Mouse (Mus musculus) layer of hippocampus, adult 11-12 months (tissue): Measurements from ENCODE around the gene Thrb.

Source experiments
- DNase-seq: peaks from one replicate; pipeline ENCODE4 v3.0.0; 2022; ENCODE audit warnings: low spot score

Gene Thrb

DNA sequence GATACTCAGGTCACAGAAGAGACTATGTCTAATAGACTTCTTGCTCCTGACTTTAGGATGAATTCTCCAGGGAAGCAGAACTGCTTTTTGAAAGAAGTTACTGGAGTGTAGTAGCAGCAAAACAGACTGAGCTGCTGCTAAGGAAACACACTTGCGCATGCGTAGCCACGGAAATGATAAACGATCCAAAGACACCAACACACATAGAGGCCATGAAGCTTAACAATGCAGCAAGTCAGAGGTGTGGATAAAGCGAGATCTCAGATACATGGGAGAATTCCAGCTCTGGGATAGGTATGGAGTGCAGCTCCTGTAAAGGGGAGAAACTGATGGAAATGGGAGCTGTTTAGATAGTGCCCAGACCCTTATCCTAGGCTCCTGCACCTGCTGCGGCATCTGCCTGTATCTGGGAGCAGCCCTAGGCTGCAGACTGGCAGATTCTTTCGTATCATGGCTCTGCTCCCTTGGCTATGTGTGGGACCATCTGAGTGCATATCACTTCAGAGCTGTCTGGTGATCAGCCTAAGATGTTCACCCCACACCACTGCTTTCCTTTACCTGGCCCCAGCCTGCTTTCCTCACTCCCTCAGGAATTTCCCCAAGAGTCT lies 53.3 kb downstream of the Thrb start:
- DNase-seq: peak; percentile 32

DNA sequence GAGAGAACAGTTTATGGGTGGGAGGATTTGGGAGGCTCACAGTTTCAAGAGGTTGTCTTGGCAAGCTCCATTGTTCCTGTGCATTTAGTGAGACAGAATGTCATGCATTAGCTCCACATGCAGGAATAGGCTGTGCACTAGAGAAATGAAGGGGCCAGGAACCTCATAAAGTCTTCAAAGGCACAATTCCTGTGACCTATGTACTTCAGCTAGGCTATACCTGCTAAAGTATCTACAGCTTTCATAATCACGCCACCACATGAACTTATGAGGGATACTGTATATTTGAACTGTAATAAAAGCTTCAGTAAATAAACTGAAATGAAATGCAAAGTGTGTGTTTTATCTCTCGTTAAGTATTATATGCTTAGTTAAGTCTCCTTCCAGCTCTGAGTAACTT lies 59.4 kb downstream of the Thrb start:
- no peak for DNase-seq

DNA sequence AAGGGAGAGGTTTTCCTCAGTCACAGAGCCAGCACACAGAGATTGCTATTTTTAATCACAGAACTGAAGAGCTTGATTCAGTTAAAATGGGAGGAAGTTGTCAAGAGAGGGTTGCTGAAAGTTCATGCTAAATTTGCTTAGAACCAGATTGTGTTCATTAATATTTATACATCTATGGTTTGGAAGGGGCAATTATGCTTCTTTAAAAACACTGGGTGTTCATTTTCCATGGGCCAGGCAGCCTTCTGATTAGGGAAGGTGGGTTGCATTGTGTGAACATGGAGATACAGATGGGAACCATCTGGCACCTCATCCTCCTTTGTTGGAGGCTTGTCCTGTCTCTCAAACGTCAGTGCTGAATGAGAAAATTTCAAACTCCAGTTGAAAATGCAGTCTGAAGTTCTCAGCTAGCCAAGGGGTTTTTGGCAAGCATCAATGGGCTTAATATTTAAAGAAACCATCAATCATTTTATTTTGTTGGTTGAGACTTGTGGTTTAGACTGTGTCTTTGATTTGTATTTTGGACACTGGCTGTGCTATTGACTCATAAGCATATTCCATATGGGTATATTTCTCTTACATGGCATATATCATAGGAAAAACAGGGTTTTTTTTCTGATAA lies 62.9 kb downstream of the Thrb start:
- peak; percentile 64 for DNase-seq

DNA sequence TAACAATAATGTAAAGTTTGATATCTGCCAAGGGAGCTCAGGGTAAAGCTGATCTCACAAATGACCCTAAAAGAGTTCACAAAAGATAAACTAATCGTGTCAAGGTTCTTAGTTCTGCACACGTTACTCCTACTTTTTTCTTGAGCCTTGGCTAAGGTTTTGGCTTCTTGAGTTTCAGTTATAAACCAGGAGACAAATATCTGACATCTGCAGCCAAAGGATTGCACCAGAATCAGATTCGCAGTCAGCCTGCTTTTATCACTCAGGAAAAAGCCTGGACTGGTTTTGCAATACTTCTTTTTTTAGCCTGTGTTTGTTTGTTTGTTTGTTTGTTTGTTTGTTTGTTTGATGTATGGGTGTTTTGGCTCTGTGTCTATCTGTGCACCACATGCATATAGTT lies 64.5 kb downstream of the Thrb start:
- no peak for DNase-seq

DNA sequence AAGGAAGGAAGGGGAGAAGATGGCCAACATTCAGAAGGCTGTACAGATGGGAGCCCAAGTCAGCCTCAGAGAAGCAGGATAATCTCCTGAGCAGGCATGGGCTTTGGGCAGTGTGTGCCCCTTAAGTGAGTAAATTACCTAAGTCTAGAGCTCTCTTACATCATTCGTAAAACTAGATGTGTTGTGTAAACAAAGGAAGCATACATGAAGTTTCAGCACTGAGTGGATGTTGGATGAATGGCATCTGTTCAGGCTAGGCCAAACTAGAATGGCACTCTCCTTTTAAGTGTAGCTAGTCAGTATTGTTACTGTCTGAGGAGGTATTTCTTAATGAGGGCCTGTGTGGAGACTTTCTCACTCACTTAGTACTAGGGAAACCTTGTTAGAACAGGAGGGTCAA lies 66.8 kb downstream of the Thrb start:
- no peak for DNase-seq

DNA sequence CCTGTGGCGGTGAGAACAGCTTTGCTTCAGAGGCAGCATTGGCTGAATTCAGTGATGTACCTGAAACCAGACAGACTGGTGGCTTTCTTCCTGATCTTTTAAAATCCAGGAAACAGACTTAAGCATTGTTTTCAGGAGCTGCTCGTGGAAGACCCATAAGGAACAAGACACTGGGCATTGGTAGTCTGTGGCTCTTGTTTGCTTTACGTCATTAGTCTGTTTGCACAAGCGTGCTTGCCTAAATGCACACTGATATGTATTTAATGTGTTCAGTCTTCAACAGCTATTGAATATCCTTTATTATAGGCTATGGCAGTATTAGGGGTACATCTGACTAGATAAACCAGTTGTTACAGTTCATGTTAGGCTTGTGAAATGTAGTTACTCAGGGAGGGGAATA lies 67.8 kb downstream of the Thrb start:
- DNase-seq: no peak

DNA sequence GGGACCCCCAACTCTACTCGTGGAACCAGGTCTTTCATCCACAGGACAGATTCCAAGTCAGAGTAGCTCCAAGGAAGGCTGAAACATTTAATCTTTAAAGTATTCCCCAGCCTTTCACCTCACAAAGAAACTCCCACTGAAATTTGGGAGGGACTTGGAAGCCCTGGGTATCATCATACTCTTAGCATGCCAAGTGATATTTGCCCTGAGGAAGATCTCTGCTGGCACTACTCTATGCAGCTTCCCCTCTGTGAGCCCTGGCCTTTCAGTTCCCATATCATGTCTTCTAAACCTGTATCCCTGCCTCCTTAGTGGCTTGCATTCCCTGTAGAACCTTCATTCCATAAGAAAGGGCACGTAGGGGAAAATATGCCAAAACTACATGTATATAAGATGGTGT lies 68.8 kb downstream of the Thrb start:
- no peak for DNase-seq

DNA sequence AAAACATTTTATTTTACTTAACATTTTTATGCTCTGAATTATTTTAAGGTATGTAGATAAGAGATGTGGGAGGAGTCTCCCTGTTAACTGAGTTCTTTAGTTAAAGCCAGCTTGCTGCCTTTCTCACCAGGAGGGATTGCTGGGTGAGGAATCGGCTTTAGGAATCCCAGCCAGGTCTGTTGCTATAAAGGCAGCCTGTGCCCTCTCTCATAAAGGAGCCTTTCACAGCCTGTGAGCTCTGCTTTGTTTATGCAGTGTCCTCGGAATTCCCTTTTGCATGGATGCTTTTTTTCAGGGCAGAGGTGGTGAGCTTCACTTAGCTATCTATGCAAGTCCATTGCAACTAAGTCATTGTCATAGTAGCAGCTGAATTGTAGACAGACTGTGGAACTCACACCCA lies 71.0 kb downstream of the Thrb start:
- no peak for DNase-seq

DNA sequence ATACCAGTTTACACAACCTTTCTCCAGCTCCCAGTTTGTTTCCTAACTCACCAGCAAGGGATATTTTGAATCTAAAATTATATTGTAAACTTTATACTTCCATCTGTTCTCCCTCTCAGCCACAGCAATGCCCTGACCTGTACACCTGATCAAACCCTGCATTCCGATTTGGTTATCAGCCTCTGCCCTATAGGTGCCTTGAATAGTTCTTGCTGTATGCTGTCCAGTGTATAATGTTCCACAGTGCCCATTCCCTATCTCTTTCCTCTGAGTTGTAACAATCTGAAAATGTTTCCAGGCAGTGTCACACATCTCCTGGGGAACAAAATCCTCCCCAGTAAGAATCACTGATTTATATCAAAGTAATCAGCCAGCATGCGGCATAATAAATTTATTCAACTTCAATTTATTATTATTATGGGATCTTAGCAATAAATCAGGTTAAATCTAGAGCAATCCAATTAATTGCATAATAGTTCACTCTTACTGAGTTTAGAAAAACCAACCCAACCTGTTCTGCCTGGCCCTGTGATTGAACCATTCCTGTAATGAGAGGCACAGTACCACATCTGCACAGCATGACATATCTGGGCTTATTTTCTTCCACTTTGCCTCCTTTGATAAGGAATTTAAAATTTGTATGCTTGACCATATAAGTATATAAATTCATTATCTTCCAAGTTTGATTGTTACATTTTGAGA lies 73.2 kb downstream of the Thrb start:
- DNase-seq: no peak

DNA sequence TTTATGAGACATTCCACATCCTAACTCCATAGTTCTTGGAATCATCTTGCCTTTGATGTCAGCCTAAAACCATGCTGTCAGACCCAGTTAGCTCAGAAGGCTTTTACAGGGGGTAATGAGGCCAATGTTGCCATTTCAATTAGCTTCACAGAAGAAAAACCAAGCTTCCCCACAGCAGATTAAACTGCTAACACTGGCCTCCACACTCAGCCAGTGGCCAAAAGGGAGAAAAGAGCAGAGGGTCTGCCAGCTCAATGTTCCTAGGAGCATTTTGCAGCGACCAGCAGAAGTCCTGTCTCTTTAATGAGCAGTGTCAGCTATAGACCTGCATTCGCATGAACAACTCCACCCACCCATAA lies 73.7 kb downstream of the Thrb start:
- DNase-seq: no peak

DNA sequence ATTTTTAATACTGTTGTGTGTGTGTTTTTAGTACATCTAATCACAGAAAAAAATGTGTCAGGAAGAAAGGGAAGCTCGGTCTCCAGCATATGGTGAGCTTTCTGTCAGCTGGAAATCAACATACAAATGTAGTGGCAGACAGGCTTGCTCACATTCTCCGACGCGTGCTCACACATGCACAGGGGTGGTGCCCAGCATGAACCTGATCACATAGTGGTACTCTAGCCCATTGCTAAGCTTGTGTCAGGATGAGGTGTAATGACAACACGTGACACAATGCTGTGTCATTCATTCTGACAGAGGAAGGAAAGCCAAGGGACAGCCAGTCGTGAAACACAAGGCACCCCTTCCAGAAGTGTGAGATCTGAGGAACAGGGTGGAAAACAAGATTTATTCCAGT lies 75.4 kb downstream of the Thrb start:
- no peak for DNase-seq

DNA sequence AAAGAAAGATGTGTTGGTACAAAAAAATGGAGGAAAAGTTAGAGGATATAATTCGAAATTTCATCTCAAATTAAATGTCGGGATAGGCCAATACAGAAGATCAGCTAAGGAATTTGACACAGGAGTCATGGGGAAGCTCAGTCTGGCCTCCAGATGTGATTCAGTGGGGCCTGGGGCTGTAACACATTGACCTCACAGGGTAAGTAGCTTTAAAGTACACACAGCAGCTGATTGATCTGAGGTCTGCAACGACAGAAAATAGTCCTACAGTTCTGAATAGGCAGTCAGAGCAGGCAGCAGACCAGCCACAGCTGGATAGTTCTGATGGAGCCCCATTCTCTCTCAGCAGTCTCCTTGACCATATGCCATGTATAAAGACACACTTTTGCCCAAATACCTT lies 80.8 kb downstream of the Thrb start:
- no peak for DNase-seq

DNA sequence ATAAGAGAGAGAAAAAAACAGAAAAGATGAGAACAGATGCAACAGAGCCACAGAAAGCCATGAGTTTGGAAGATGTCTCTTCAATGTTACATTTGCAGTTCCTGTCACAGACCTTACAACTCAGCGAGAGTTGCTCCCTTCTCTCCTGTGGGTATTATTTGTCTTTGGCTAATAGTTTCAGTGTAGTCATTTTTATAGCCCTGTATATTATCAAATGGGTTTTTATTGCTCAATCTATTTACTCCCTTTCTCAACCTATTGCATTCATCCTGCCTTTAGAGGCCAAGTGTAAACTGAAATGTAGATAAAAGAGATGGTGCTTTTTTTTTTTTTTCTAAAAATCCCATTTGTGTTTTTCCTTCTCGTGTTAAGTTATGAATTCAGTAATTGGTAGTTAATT lies 82.2 kb downstream of the Thrb start:
- no peak for DNase-seq

DNA sequence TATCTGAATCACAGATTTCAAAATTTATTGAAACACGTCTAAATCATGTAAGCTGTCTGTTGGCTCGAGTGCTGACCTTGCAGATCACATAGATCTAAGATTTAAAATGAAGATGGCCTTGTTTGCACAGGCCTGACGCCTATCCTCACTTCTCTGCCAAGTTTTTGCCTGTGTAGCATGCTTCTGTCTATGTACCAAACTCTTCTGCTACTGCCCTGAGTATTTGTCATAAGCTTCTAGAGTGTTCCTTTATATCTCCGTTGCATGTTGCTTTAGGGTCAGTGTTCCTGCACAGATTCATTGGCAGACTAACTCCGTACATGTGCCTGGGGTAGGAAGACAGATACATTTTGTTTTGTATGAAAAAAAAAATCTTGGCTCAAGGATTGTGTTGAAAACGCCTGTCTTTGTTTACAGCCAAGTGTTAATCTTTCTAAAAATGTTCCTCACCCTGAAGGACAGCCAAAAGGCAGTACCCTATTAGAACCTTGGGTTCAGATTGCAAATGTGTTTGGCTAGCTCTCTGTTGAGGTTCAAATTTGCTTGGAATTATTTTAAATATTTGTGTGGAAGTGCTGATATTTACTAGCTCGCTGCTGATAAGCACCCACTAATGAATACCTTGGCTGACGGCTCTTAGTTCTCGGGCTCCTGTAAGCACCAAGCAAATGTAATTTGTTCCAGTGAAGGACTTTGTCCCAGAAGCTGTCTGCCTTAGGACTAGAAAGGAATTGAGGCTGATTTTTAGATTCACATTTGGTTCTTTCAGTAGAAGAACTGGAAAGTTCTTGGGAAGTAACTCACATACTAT lies 83.0 kb downstream of the Thrb start:
- no peak for DNase-seq

DNA sequence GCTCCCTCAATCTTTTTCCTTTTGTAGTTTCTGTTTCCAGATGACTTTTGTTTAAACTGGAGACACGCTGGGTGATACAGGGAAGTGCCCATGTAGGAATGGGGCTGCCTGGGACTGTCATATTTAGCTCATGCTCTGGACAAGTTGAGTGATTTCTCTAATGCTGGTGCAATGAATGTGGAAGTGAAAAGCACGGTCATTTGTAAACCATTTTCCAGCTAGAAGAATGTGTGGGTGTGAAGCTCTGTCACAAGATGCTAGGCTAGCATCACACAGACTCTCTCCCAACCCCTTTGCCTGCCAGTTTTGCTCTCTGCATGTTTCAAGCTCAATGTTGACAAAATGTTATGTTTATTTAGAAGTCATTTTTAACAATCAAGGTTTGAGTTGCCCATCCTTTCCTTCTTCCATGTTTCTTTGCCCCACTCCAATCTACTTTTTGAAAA lies 83.7 kb downstream of the Thrb start:
- no peak for DNase-seq

DNA sequence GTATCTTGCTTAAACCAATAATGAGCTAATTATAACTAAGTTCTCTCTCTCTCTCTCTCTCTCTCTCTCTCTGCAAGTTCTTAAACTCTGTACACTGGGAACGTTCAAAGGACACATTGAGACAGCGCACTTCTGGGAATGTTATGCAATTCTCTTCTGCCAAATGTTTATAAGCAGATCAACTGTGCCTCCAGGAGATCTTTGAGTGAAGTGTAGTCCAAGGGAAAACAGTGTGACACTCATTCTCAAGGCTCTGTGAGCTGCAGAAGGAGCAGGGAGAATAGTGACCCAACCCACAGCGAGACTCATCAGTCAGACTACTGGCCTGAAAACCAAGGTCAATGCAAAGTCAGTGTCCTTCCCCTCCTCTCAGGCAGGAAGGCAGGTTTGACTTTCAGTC lies 87.9 kb downstream of the Thrb start:
- DNase-seq: no peak

DNA sequence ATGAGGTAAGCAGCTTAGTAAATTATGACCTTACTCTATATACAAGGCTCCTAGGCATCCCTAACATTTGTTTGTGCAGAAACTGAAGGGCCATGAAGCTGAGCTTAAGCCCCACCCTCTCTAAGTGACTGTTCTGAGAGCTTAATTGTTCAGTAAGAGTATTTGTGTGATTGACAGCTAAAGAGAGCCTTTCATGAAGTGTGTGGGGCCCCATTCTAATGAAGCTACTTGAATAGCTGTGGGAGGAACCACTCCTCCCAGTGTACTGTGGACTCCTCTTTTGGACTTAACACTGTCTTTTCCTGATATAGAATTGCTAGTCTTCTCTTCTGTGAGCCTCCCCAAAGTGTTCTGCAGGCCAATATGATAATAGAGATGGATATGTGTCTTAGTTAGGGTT lies 88.9 kb downstream of the Thrb start:
- no peak for DNase-seq

DNA sequence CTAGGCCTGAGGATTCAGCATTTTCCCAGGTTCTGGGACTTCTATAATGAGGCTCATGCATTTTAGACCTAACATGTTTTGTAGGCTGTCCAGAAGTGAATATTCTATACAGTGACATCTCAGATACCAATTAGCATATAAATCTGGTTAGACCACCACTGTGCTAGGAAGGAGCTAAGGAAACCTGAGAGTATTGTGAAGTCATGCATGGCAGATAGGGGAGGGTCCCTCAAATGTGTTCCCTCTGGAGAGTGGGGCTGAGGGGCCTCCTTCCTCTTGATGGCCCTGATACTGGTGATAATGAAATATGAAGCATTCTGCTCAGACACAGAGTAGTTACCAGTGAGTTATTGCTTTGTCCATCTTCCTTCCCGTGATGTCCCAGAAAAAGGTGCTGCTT lies 91.8 kb downstream of the Thrb start:
- no peak for DNase-seq

DNA sequence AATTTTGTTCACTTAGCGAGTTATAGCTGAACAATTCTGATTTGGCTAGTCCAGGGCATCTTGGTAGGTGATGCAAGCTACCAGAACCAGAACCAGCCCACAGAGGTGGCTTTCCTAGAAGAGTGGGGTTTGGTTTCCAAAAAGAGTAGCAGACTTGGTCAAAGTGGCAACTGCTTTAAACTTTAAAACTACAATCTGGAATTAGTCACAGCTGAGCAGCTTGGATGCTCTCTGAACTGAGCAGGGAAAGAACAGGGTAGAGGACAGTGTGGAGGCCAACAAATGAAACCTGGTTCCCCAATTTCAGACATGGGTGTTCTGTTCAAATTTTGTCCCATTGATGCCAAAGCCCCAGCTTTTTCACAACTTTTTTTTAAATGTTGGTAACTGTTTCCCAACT lies 93.4 kb downstream of the Thrb start:
- no peak for DNase-seq

DNA sequence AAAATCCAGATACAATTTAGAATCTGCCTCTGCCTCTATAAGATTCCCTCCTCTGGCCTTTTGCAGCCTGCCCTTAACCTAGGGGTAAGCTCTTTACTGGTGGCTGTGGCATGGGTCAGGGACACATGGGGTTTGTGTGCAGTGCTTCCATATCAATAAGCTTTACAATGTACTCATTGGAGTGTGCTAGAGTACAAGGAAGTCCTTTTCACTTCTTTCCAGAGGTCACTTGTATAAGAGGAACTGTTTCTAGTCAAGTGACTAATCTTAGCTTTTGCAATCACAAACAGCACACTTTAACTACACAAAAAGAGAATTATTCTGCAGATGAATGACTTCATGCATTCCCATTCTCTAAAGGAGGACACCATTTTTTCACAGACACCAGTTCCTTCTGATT lies 96.7 kb downstream of the Thrb start:
- DNase-seq: no peak

DNA sequence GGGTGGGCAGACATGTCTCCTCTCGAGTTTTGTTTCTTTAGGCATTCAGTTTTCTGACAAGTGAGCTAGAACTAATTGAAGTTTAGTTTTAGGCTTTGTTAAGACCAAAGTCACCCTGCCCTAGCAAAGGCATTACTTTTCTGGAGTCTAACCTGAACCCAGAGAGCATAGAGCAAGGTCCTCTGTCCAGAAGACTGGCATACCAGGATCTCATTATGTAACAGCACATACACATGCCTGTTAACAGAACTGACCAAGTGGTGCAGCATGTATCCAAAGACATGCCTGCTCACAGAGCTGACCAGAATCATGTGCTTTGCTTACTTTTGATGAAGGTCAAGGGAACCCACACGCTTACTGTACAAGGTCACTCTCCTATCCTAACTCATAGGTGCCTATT lies 107.9 kb downstream of the Thrb start:
- no peak for DNase-seq

DNA sequence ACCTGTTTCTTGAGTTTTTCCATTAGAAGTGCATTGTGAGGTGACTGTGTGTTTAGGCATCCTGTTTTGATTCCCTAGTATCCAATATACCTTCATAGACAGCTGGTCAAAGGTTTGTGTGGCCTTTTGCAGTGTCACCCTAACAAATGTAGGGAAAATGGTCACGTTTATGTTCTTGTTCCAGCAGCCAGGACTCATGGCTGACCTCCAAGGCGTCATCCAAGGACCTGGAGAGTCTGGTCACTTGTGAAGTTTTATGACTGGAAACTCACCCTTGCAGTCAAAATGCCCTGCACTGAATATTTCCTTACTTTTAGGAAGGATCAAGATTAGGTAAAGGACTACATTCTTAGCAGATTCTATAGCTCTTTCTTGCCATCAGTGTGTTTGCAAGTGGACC lies 114.3 kb downstream of the Thrb start:
- DNase-seq: no peak

DNA sequence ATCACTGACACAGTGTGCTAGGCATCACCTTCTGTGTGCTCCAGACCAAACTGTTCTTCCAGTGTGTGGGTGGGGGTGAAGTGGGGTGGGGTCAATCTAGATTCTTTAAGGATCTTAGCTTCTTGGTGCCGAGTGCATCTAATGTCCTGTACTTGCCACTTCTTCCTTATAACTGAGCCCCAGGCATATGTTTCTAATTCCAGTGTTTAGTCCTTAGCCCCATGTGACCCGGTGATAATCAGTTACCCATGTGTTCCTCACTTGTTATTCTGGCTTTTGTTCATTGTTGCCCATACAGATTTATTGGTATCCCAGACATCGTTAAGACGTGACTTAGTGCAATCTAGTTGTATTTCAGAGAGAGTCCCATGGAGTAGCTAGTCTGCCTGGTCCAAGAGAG lies 121.9 kb downstream of the Thrb start:
- DNase-seq: no peak
